Mouse (Mus musculus) Patski (cell line): ENCODE measurements around the gene Rpp14. TPM values are rescaled to one million over a fixed set of nuclear protein-coding genes. Genes with fewer than 3 reads are reported as not detected.

Experiments used
- ATAC-seq: fragments of 100-300 bp; one replicate; pipeline ENCODE4 v1.8.0; 2021
- CTCF ChIA-PET: fragments of 350-600 bp; sonication (Branson Sonifier 250); formaldehyde crosslinking; loops from one replicate; lab custom pipeline; 2022; ENCODE audit warnings: inconsistent platforms; lab: Charles Lee
- POLR2A ChIA-PET: fragments of 350-600 bp; sonication (Branson Sonifier 250); formaldehyde crosslinking; loops from one replicate; lab custom pipeline; 2022; ENCODE audit warnings: antibody characterized with exemption, inconsistent platforms; lab: Charles Lee
- DNase-seq: peaks from one replicate; pipeline ENCODE4 v3.0.0-alpha.2; 2011; ENCODE audit warnings: low read depth, low spot score
- H3K27me3 ChIP-seq: fragments of 371-371 bp; one replicate; pipeline ENCODE4 v1.5.1; 2021
- CTCF ChIP-seq: fragments of 100-300 bp; IDR thresholded peaks from one replicate; pipeline ENCODE4 v1.5.1; 2021
- in situ Hi-C: fragments of 300-500 bp; cut with MboI; formaldehyde crosslinking; loops from 3 replicates; pipeline ENCODE4 v1.11.1; 2018; ENCODE audit warnings: low pct_unique_long_range_greater_than_20kb, mixed read lengths
- polyA plus RNA-seq: library from polyadenylated mRNA; unstranded; gene quantifications from one replicate; pipeline ENCODE4 v1.2.3, GENCODE M21; 2021

The Rpp14 gene
- polyA plus RNA-seq, 1 experiment from 2014 or later = 28.7 TPM

DNA sequence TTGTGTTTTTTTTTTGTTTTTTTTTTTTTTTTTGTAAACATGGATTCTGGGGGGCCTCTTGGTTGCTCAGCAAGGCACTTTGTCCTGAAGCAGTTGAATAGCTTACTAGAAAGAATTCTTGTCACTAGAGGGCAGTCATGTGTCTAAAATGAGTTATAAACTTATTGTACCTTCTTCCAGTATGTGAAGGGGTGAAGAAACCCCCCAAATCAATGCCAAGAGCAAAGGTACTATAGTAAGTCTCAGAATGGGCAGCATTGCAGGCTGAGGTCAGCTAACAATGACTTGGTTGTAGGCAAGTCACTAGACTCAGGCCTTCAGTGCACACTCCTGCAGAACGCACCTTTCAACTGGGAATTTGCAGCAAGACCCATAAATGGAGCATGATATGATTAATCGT lies 12.4 kb downstream of the Rpp14 start:
- TF ChIP-seq CTCF = peak; percentile 50
- H3K27me3 ChIP-seq = no peaks in the 10 kb centered on the region
- ATAC-seq (no peak), DNase-seq (no peak)
- ChIA-PET CTCF (interaction anchor here (0.8 to 2.9 kb wide), 20 partner anchors 9 to 216 kb away, joined by 3 to 13 read pairs (median 4); partner anchors contain the start of genes Kctd6 and Pdhb), POLR2A (interaction anchor here (0.7 to 1.2 kb wide), 3 partner anchors 8 to 77 kb away, joined by 3 to 4 read pairs (median 3); no protein-coding TSS in a partner anchor)
- in situ Hi-C loops = loop anchor here (5.0 kb wide), 1 partner anchor 60 kb away; no protein-coding TSS in a partner anchor

DNA sequence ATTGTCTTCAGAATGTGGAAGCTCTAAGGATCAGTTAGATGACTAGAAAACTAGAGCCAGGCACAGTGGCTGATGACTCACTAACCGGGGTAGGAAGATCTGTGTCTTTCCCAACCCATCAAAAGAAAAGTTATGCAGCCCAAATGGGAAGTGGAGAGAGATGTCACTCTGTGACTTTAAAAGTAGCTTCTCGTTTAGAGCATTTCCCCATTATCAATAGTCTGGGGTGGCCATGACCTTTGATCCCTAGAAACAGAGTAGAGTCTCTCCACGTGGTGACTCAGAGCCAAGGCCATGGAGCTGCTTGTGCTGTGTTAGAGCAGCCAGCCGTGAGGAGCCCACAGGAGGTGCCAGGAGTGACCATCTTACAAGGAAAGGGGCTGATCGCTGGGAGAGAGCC lies 13.3 kb downstream of the Rpp14 start:
- in situ Hi-C loops = loop anchor here (5.0 kb wide), 1 partner anchor 59 kb away; no protein-coding TSS in a partner anchor
- ATAC-seq (no peak), DNase-seq (no peak)
- no peak for TF ChIP-seq CTCF
- CTCF ChIA-PET = interaction anchor here (0.9 to 2.9 kb wide), 13 partner anchors 10 to 215 kb away, joined by 3 to 13 read pairs (median 6); partner anchors contain the start of gene Kctd6
- POLR2A ChIA-PET = interaction anchor here (1.2 kb wide), 1 partner anchor 9 kb away, joined by 3 read pairs; no protein-coding TSS in a partner anchor
- H3K27me3 ChIP-seq = no peaks in the 10 kb centered on the region

DNA sequence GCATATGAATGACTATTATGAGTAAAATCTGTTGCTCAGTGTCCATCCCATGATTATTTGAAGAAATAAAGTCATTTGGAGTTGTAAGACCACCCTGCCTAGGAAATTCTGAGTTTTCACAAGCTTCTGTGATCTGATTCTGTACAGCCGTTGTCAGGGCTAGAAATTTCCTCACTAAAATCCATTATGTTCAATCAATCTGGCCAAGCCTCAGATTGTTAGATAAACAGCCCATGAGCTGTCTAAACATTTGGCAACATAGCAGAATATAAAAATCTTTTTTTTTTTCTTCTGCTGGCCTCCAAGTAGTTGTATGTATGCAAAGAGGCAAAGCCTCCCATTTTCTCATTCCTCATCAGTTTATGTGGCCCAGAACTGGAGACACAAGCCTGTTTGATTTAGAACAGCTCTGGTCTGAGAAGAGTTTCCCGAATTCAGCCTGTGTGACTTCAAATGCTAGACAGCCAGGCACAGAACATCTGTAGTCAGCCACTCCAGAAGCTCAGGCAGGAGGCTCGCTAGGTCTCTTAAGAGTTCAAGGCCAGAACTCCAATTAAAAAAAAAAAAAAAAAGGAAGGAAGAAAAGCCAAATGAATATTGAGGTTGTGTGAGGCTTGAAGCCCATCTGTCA lies 14.9 kb downstream of the Rpp14 start:
- in situ Hi-C loops = loop anchor here (5.0 kb wide), 1 partner anchor 57 kb away; no protein-coding TSS in a partner anchor

DNA sequence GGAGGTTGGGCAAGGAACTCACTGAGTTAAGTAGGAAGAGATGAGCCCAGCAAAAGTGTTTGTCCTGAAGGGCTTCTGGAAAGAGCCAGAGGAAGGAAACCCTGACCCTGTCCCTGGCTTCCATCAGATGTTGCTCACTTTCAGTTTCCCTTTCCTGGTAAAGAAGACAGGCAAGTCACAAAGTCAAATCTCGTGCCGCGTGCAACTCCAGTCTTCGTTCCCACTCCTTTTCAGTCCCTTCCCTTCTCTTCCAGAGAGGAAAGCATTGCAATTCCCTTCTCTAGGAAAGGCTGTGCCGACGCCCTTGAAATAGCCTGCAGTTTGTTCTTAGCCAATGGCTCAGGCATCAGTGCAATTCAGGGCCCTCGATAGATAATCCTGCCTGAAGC lies 15.4 kb downstream of the Rpp14 start:
- DNase-seq = no peak
- no peak for ATAC-seq
- POLR2A ChIA-PET = interaction anchor here (0.7 to 0.8 kb wide), 3 partner anchors 53 to 77 kb away, joined by 3 to 6 read pairs (median 4); partner anchors contain the start of gene Pdhb
- CTCF ChIA-PET = interaction anchor here (1.7 kb wide), 1 partner anchor 72 kb away, joined by 3 read pairs; no protein-coding TSS in a partner anchor
- no peak for TF ChIP-seq CTCF
- no peaks in the 10 kb centered on the region for H3K27me3 ChIP-seq
- in situ Hi-C loops = no loop called here

More for the DNA sequence above, 14.9 kb downstream of the Rpp14 start:
- ATAC-seq = no peak
- ChIA-PET POLR2A (interaction anchor here (0.7 to 0.8 kb wide), 3 partner anchors 53 to 66 kb away, joined by 3 to 6 read pairs (median 3); no protein-coding TSS in a partner anchor), CTCF (interaction anchor here (1.0 to 1.7 kb wide), 2 partner anchors 73 to 76 kb away, joined by 3 read pairs; no protein-coding TSS in a partner anchor)
- DNase-seq = no peak
- no peak for TF ChIP-seq CTCF
- H3K27me3 ChIP-seq = no peaks in the 10 kb centered on the region

DNA sequence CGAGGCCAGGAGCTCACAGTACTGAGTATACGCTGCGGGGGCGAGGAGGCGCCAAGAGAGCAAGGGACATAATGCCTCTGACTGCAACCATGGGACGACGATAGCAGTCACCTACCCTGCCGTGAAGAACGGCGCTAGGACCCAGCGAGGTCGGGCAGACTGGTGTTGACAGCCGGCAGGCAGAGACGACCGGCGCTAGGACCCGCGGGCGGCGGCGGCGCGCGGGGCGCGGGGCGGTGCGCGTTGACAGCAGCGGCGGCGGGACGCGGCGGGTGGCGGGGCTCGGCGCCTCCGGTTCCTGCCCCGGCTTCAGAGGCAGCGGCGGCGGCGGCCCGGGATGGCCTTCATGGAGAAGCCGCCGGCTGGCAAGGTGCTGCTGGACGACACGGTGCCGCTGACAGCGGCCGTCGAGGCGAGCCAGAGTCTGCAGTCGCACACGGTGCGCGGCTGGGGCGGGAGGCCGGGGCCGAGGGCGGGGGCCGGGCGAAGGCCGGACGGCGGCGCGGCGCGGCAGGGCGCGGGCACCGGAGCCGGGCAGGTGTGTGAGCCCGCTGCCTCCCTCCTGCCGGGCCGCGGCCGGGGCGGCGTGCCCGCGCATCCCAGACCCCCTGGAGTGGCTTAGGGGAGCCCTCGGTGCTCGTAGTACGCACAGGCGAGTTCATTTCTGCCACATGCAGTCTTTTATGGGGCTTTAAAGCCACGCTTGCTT lies 18.0 kb downstream of the Rpp14 start, which contains the start of gene Pxk:
Gene Pxk (plus strand): TSS at position 234 of the 709 bp plus-strand sequence.
- in situ Hi-C loops = no loop called here
- ATAC-seq = peak; percentile 79

DNA sequence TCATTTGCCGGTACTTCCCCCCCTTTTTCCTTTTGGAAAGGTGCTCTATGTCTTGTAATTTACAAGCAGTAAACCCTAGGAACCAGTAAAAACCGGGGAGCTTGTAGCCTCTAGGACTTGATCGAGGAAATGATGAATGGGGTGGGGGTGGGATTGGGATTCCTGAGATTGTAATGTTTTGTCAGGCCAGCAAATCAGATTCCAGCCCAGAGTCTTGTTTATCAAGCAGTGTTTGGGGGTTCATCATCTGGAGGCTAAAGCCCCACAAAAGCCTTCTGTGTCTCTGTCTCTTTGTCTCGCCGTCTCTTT lies 18.5 kb downstream of the Rpp14 start:
- ChIA-PET CTCF (interaction anchor here (1.9 kb wide), 1 partner anchor 62 kb away, joined by 4 read pairs; no protein-coding TSS in a partner anchor), POLR2A (interaction anchor here (0.6 kb wide), 1 partner anchor 248 kb away, joined by 5 read pairs; no protein-coding TSS in a partner anchor)
- DNase-seq (no peak), ATAC-seq (peak; percentile 1)
- H3K27me3 ChIP-seq = no peaks in the 10 kb centered on the region
- in situ Hi-C loops = no loop called here
- no peak for TF ChIP-seq CTCF

More for the DNA sequence above, 18.0 kb downstream of the Rpp14 start, which contains the start of gene Pxk:
- ChIA-PET POLR2A (interaction anchor here (0.6 to 0.7 kb wide), 2 partner anchors 10 to 249 kb away, joined by 4 to 5 read pairs; no protein-coding TSS in a partner anchor), CTCF (interaction anchor here (0.9 to 1.9 kb wide), 3 partner anchors 62 to 248 kb away, joined by 3 to 4 read pairs (median 3); no protein-coding TSS in a partner anchor)
- no peak for TF ChIP-seq CTCF
- no peak for DNase-seq
- no peaks in the 10 kb centered on the region for H3K27me3 ChIP-seq

DNA sequence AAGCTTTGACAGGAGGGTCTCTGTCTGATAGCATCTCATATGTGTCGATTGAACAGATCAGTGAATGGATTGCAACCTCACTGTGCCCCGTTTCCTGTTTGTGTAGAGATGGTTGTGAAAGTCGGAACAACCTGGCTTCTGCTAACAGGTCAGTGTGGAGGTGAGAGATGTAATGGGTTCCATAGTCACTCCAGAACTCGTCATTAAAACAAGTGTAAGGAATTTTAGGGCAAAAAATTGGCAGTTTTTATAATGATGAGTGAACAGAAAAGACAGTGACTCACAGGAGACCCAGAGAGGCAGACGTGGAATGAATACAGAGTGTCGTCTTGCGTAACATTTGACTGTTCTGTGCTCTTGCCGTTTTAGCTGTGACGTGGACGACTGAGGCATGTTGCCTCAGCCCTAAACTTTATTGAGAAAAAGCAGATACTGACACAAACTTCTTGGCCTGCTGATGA lies 19.4 kb downstream of the Rpp14 start:
- ATAC-seq = peak; percentile 21
- CTCF ChIA-PET = no interaction called here
- DNase-seq = no peak
- TF ChIP-seq CTCF = no peak
- no peaks in the 10 kb centered on the region for H3K27me3 ChIP-seq
- in situ Hi-C loops = loop anchor here (5.0 kb wide), 1 partner anchor 228 kb away; no protein-coding TSS in a partner anchor
- POLR2A ChIA-PET = no interaction called here

DNA sequence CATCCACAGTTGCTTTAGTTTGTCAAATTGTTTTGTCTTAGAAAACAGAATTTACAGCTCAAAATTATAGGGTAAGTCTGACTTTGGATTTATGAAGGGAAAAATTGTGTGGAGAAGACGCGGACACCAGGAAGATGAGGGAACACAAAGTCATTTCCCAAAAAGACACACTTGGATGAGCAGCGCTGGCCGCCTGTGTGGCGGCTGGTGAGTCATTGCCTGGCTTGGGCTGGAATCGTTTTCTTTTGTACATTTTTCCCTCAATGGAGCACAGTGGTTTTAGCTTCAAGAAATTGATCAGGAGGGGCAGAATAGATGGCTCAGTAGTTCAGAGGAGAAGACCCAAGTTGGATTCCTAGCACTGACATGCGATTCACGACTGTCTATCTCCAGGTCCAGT lies 21.7 kb downstream of the Rpp14 start:
- ATAC-seq (no peak), DNase-seq (no peak)
- POLR2A ChIA-PET = interaction anchor here (0.9 to 1.2 kb wide), 2 partner anchors 29 to 33 kb away, joined by 3 to 4 read pairs; no protein-coding TSS in a partner anchor
- no peak for TF ChIP-seq CTCF
- CTCF ChIA-PET = interaction anchor here (1.1 to 1.4 kb wide), 2 partner anchors 10 to 22 kb away, joined by 4 read pairs; partner anchors contain the start of gene Rpp14
- H3K27me3 ChIP-seq = no peaks in the 10 kb centered on the region
- in situ Hi-C loops = loop anchor here (5.0 kb wide), 1 partner anchor 225 kb away; no protein-coding TSS in a partner anchor

DNA sequence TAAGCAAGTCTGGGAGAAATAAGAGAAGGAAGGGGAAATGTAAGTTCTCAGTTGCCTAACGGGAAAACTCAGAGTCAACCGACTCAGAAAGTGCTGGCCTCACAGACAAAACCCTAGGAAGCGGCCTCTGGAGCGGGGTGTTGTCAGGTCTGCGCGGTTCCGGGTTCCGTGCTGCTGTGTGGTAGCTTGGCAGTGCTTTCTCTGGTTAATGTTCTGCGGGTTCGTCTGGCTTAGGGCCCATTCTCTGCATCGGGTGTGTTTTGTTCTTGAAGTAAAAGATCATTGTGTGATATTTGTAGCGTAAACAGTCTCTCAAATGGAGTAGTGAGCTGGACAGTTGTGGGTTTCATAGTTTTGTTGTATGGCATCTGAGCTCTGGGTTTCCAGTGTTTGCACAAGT lies 22.5 kb downstream of the Rpp14 start:
- ChIA-PET POLR2A (interaction anchor here (0.9 to 1.2 kb wide), 2 partner anchors 28 to 32 kb away, joined by 3 to 4 read pairs; no protein-coding TSS in a partner anchor), CTCF (interaction anchor here (0.7 to 1.4 kb wide), 3 partner anchors 10 to 104 kb away, joined by 3 to 4 read pairs (median 3); no protein-coding TSS in a partner anchor)
- in situ Hi-C loops = loop anchor here (5.0 kb wide), 1 partner anchor 225 kb away; no protein-coding TSS in a partner anchor
- H3K27me3 ChIP-seq = no peaks in the 10 kb centered on the region
- no peak for TF ChIP-seq CTCF
- ATAC-seq (peak; percentile 32), DNase-seq (no peak)
